ENCODE assay signal across 21 mouse cellular contexts in the genomic region with DNA sequence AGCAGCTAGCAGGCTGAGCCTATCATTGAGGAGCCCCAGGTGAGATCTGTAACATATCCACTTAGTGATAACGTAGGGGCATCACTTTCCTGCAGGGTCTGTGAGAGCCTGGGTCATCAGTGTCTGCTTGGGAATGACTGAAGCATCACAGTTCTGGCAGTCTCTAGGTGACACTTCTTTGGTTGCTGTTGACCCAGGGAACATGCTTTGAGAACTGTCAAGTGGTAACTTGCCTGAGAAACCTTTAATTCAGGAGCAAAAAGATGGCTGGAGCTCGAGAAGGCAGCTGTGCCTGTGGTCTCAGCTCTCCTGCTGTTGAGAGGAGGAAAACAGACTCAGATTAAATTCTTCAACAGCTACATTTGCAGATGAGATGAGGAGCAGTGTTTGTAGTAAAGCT. TPM values are rescaled to one million over a fixed set of nuclear protein-coding genes. Genes with fewer than 3 reads are reported as not detected.
"Had no signal": no experiment of that assay in that cellular context is flagged by ENCODE, and none has a peak within 500 bp of the region (broad histone marks: within the 10 kb centered on the region; RNA-seq: fewer than 3 reads in every experiment).

No protein-coding gene starts in this region.

- H3K27me3 ChIP-seq: limb, embryonic 15.5 days; liver, embryonic 13.5 days; lung, embryonic 15.5 days; megakaryocyte, embryonic 14.5 days; midbrain, embryonic 12.5 days; neural tube, embryonic 13.5 days had no signal

- DNase-seq: kidney, adult 9 months; kidney, postnatal 36 days; layer of hippocampus, adult 9-11 months; layer of hippocampus, postnatal 36 days; liver, embryonic 13.5 days; liver, postnatal 0 days; lung, postnatal 14 days; retina, postnatal 1 day; right cerebral cortex, postnatal 4 days; spleen, adult 18-20 months had no signal

- ATAC-seq: liver, postnatal 0 days; midbrain, embryonic 16.5 days had no signal

- H3K36me3 ChIP-seq: limb, embryonic 15.5 days; liver, embryonic 13.5 days; lung, embryonic 15.5 days; midbrain, embryonic 12.5 days; neural tube, embryonic 13.5 days had no signal

- H3K4me3 ChIP-seq: limb, embryonic 15.5 days; liver, embryonic 13.5 days; lung, embryonic 15.5 days; megakaryocyte, embryonic 14.5 days; midbrain, embryonic 12.5 days; neural tube, embryonic 13.5 days had no signal

- H3K4me2 ChIP-seq: limb, embryonic 15.5 days; liver, embryonic 13.5 days; lung, embryonic 15.5 days; midbrain, embryonic 12.5 days; neural tube, embryonic 13.5 days had no signal

- H3K9ac ChIP-seq: limb, embryonic 15.5 days; liver, embryonic 13.5 days; liver, postnatal 0 days; lung, embryonic 15.5 days; midbrain, embryonic 12.5 days; neural tube, embryonic 13.5 days had no signal

- H3K4me1 ChIP-seq: limb, embryonic 15.5 days; liver, embryonic 13.5 days; lung, embryonic 15.5 days; midbrain, embryonic 12.5 days; neural tube, embryonic 13.5 days had no signal

- H3K9me3 ChIP-seq: limb, embryonic 15.5 days; liver, embryonic 13.5 days; lung, embryonic 15.5 days; megakaryocyte, embryonic 14.5 days; midbrain, embryonic 12.5 days; neural tube, embryonic 13.5 days had no signal

- H3K27ac ChIP-seq: kidney, postnatal 0 days; limb, embryonic 15.5 days; liver, embryonic 13.5 days; lung, embryonic 15.5 days; macrophage; midbrain, embryonic 12.5 days; neural tube, embryonic 13.5 days had no signal

RNA-seq across cellular contexts. Expression of gene Cxcr6, which starts 48.9 kb away (rescaled TPM):
- total RNA-seq: layer of hippocampus, adult 18-20 months; layer of hippocampus, postnatal 36 days; left cerebral cortex, adult 8-10 months; left cerebral cortex, postnatal 25 days had no signal
